Mouse (Mus musculus): ENCODE results near the gene Nup188.

GRCm38 (mm10) chr2:30251417-30252104, 34.6 kb upstream of the Nup188 start:
- no peak for TF ChIP-seq EP300 (optimal IDR thresholded peaks at IDR 0.05)
- no peak for TF ChIP-seq CTCF (IDR thresholded peaks at IDR 0.05; ENCODE audit: low read depth)

Measured in stomach, postnatal 0 days (tissue).